Mouse (Mus musculus): ENCODE measurements around the gene Fezf1. TPM values are rescaled to one million over a fixed set of nuclear protein-coding genes. Genes with fewer than 3 reads are reported as not detected.

The Fezf1 gene
- total RNA-seq, 4 experiments from 2014 or later: not detected

DNA sequence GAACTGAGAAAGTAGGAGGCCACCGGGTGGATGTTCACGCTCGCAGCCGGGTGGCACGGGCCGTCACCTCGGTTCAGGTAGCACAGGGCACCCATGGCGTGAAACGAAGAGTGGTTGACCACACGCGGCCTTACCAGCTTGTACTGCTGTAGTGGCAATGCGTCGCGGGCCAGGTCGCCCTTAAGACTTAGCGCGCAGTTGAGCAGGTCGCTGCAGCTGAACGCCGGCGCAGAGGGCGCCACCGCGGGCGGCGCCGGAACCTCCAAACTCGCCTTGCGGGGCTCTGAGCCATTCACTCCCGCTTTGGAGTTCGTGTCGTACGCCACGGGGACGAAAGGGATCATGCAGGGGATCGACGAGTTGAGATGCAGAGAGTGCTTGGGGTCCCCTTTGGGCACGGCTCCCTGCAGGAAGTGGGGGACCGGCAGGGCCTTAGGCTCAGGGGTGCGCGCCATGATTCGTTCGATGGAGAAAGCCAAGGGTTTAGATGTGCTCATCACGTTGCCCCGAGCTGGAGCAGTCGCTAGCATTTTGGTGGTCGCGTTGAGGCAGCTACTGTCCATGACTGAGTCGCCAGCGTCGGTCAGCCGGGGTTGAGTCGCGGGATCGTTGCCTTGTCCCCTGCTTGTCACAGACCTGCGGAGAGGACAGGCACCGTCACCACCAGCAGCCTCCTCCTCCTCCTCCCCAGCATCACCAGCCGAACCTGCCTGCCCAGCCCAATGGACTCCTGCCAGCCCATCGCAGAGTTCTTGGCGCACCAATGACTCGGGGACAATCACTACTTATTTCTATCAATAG is 450 bp downstream of the Fezf1 start:
- DNase-seq (ENCODE audit: low spot score in 2 of 2): no peak

- no peak for DNase-seq (ENCODE audit: low spot score in 2 of 2)
These were observed 1.2 kb downstream of the Fezf1 start for GRCm38 (mm10) chr6:23246790-23247511.

DNA sequence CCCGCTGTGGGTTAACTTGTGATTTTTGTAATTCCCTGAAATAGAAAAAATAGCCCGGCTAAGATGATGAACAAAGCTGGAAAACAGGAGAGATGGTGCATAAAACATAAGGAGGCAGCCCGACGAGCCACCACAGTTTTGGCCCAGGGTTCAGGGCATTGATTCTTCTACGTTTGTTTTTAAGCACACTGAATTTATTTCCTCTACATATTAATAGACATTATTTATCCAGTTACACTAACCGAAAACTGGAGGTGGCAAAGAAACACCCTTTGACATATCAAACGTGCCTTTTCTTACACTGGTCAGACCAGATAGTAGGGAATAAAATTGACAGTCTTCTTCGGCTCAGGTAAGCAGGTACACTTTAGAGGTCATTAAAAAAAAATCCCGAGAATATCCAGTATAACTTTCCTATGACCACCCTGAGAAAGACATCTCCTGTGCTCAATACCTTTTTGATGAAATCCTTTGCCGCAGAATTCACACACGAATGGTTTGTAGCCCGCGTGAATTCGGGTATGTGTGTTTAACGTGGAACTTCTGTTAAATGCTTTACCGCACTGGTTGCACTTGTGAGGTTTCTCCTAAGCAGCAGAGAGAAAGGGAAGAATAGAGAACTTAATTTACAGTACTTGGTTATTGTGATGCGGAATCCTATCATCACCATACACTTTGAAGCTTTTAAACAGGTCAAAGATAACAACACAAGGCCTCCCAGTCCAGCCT is 1.9 kb downstream of the Fezf1 start:
- no peak for DNase-seq (ENCODE audit: low spot score in 2 of 2)

- no peak for DNase-seq (ENCODE audit: low spot score in 2 of 2)
These were observed 2.6 kb downstream of the Fezf1 start for GRCm38 (mm10) chr6:23245545-23246011.

DNA sequence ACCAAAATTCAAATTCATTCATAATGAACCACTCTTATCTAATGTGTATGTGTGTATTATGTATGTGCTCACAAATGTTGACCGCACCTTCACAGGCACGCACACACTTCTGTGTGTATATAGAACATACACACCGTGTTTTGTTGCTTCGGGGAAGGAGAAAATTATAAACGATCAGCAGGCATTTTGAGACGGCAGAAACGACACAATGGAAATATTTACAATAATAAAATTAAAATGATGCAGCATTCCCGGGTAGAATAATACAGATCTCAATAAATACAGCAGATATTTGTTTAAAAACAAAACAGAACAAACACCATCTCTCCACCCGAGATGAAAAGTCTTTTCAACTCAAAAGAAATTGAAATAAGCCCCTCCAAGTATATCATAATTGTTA is 3.0 kb downstream of the Fezf1 start:
- no peak for DNase-seq (ENCODE audit: low spot score in 2 of 2)

- DNase-seq (ENCODE audit: low spot score in 2 of 2): no peak
These were observed 4.1 kb downstream of the Fezf1 start for GRCm38 (mm10) chr6:23243821-23244760.

GRCm38 (mm10) chr6:23211499-23211898 is 36.7 kb downstream of the Fezf1 start:
- DNase-seq (ENCODE audit: low spot score in 2 of 2): no peak

DNA sequence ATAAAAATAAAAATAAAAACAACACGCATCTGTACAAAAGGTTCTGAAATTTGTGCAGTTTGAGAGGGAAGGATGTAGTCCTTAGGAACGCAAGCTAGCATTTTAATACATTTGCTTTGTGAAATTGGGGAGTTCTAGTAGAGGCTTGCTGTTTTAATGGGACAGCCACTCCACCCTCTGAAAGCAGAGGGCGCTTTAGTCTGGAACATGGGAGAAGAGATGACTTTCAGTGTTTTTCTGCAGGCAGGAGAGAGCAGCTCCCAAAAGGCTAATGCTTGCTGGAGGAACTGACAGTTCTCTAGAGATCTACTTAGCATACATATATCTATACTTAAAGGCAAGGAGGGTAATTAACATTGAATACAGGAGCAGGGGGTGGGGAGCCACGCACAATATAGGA is 40.4 kb downstream of the Fezf1 start:
- no peak for DNase-seq (ENCODE audit: low spot score in 2 of 2)

- no peak for DNase-seq (ENCODE audit: low spot score in 2 of 2)
These were observed 45.5 kb downstream of the Fezf1 start for GRCm38 (mm10) chr6:23202630-23203029.

Other genes with a start within 250 kb of the Fezf1 start
- gene Aass, start 115.4 kb downstream of the Fezf1 start, total RNA-seq (2022): under 1 TPM; 0.07 to 0.46 (median 0.31) TPM

Data from gastrocnemius, adult 8-10 months (tissue).